8 mouse cellular contexts compared by ENCODE assay signal in genomic region chr2:91071059-91071458, GRCm38 (mm10). TPM values are rescaled to one million over a fixed set of nuclear protein-coding genes. Genes with fewer than 3 reads are reported as not detected.
DNase-seq lines count a peak whose midpoint lies in the region; ATAC-seq and TF ChIP-seq lines count a peak whose summit lies in the region.

No protein-coding gene starts in this region.

- H3K4me2 ChIP-seq in heart, postnatal 0 days (ENCODE audit: low read depth, low read length): peak overlapping the region; percentile 77

- TF ChIP-seq CTCF in kidney, adult 2 months (conservative IDR thresholded peaks at IDR 0.05; ENCODE audit: insufficient read depth, insufficient read length, low read depth, low read length): no peak
- TF ChIP-seq CTCF in bone marrow macrophage, adult 2 months (IDR thresholded peaks at IDR 0.05; ENCODE audit: low read depth, low read length): no peak
- no peak for TF ChIP-seq CTCF in heart, postnatal 0 days (IDR thresholded peaks at IDR 0.05; ENCODE audit: low read depth)

- no peak for TF ChIP-seq EP300 in heart, postnatal 0 days (IDR thresholded peaks at IDR 0.05; ENCODE audit: low read depth)

- no peak for TF ChIP-seq POLR2A in kidney, adult 2 months (IDR thresholded peaks at IDR 0.05; ENCODE audit: low read depth, low read length)
- no peak for TF ChIP-seq POLR2A in bone marrow macrophage, adult 2 months (IDR thresholded peaks at IDR 0.05; ENCODE audit: borderline replicate concordance, low read depth, low read length)

- no peak overlapping the region for H3K4me3 ChIP-seq in kidney, adult 2 months (ENCODE audit: insufficient read depth, low read depth, low read length)
- H3K4me3 ChIP-seq in bone marrow macrophage, adult 2 months (ENCODE audit: insufficient read depth, low read length): no peak overlapping the region
- H3K4me3 ChIP-seq in heart, postnatal 0 days (ENCODE audit: low read depth, low read length): peak overlapping the region; percentile 80; the same call in 1 of the 2 replicates
- H3K4me3 ChIP-seq in midbrain, embryonic 10.5 days: peak overlapping the region; percentile 65

- peaks cover 7% of the 10 kb centered on the region; the same call in 1 of the 2 replicates for H3K4me1 ChIP-seq in kidney, adult 2 months (ENCODE audit: control insufficient read depth, insufficient read depth, low read length)
- H3K4me1 ChIP-seq in bone marrow macrophage, adult 2 months (ENCODE audit: control insufficient read depth, insufficient read depth, low read length): peaks cover 27% of the 10 kb centered on the region
- H3K4me1 ChIP-seq in heart, postnatal 0 days (ENCODE audit: control insufficient read depth, insufficient read depth): peaks cover 27% of the 10 kb centered on the region
- peaks cover 30% of the 10 kb centered on the region for H3K4me1 ChIP-seq in midbrain, embryonic 10.5 days

- no peaks in the 10 kb centered on the region for H3K36me3 ChIP-seq in kidney, adult 2 months (ENCODE audit: control insufficient read depth, insufficient read depth, low read length)
- H3K36me3 ChIP-seq in heart, postnatal 0 days (replicated peaks; ENCODE audit: control insufficient read depth, insufficient read depth, low read length): 0 out of 2 replicates have a peak, but pooled peaks cover 4% of the 10 kb centered on the region
- H3K36me3 ChIP-seq in midbrain, embryonic 10.5 days: peaks cover 9% of the 10 kb centered on the region; the same call in 1 of the 2 replicates

- 89% methylated on average over 10 of the region's 10 CpGs for WGBS in kidney, adult 2 months
- WGBS in heart, postnatal 0 days: 86% methylated on average over 10 of the region's 10 CpGs
- 87% methylated on average over 10 of the region's 10 CpGs for WGBS in midbrain, embryonic 10.5 days

- peak overlapping the region; percentile 81; the same call in 1 of the 2 replicates for H3K9ac ChIP-seq in heart, postnatal 0 days (replicated peaks; ENCODE audit: low read depth, low read length)

- no peak for ATAC-seq in heart, postnatal 0 days (ENCODE audit: insufficient read depth, low read depth)
- ATAC-seq in megakaryocyte-erythroid progenitor cell, adult 5-6 weeks (replicated peaks; ENCODE audit: low FRiP score, low TSS enrichment, poor library complexity, severe bottlenecking): no peak

- no peaks in the 10 kb centered on the region for H3K9me3 ChIP-seq in heart, postnatal 0 days (replicated peaks; ENCODE audit: control insufficient read depth, low read length)
- no peaks in the 10 kb centered on the region for H3K9me3 ChIP-seq in midbrain, embryonic 10.5 days (replicated peaks)

- peak overlapping the region; percentile 83 for H3K27ac ChIP-seq in kidney, adult 2 months (ENCODE audit: insufficient read depth, low read depth, low read length)
- peak overlapping the region; percentile 90 for H3K27ac ChIP-seq in bone marrow macrophage, adult 2 months (ENCODE audit: insufficient read depth, low read depth, low read length)
- peak overlapping the region; percentile 94 for H3K27ac ChIP-seq in heart, postnatal 0 days (ENCODE audit: low read depth)
- H3K27ac ChIP-seq in midbrain, embryonic 10.5 days (replicated peaks): peak overlapping the region; percentile 88

- no peak for DNase-seq in kidney, adult 2 months
- DNase-seq in kidney, adult 9 months: no peak
- no peak for DNase-seq in heart, postnatal 0 days (ENCODE audit: low spot score)
- DNase-seq in midbrain, embryonic 10.5 days (ENCODE audit: low spot score): no peak
- DNase-seq in retina, embryonic 14.5 days (ENCODE audit: low spot score): no peak
- no peak for DNase-seq in thymus, postnatal 10 days (ENCODE audit: low spot score in 2 of 2)

- no peaks in the 10 kb centered on the region for H3K27me3 ChIP-seq in kidney, adult 2 months (replicated peaks; ENCODE audit: control insufficient read depth, insufficient read depth, low read length)
- H3K27me3 ChIP-seq in heart, postnatal 0 days (ENCODE audit: control insufficient read depth, insufficient read depth, low read length): no peaks in the 10 kb centered on the region
- H3K27me3 ChIP-seq in midbrain, embryonic 10.5 days (ENCODE audit: low read depth, poor library complexity, severe bottlenecking): 0 out of 2 replicates have a peak, but pooled peaks cover 5% of the 10 kb centered on the region

RNA-seq across cellular contexts. Expression of gene Slc39a13, which starts 0.8 kb away (rescaled TPM):
- 87.2 and 103 TPM in 2 replicates for polyA plus RNA-seq in kidney, adult 2 months (2012; rRNA removed)
- 47.0 and 55.1 TPM in 2 replicates for polyA plus RNA-seq in bone marrow macrophage, adult 2 months (2012; ENCODE audit: insufficient read depth, insufficient read length, missing spikeins)
- total RNA-seq in heart, postnatal 0 days (2014; rRNA removed; ENCODE audit: low replicate concordance): 67.0 and 105 TPM in 2 replicates
- polyA plus RNA-seq in heart, postnatal 0 days (2015; fragmentation: Nextera tagmentation; extraction: Ambion mirVana): 37.9 and 40.8 TPM in 2 replicates
- polyA plus RNA-seq in midbrain, embryonic 10.5 days (2016; fragmentation: Nextera tagmentation; extraction: Ambion mirVana): 20.5 and 26.3 TPM in 2 replicates
- 18.9 and 21.3 TPM in 2 replicates for total RNA-seq in megakaryocyte-erythroid progenitor cell, adult 5-6 weeks (2014; fragmentation: Nextera tagmentation)
- total RNA-seq in megakaryocyte-erythroid progenitor cell, adult 5-6 weeks (2017): 6.4 and 10.6 TPM in 2 replicates

RNA-seq across cellular contexts. Expression of gene Spi1, which starts 11.1 kb away (rescaled TPM):
- polyA plus RNA-seq in kidney, adult 2 months (2012; rRNA removed): 12.9 and 17.4 TPM in 2 replicates
- 464 and 487 TPM in 2 replicates for polyA plus RNA-seq in bone marrow macrophage, adult 2 months (2012; ENCODE audit: insufficient read depth, insufficient read length, missing spikeins)
- total RNA-seq in heart, postnatal 0 days (2014; rRNA removed; ENCODE audit: low replicate concordance): 2.5 and 21.3 TPM in 2 replicates
- 3.1 and 3.2 TPM in 2 replicates for polyA plus RNA-seq in heart, postnatal 0 days (2015; fragmentation: Nextera tagmentation; extraction: Ambion mirVana)
- 3.6 and 5.6 TPM in 2 replicates for polyA plus RNA-seq in midbrain, embryonic 10.5 days (2016; fragmentation: Nextera tagmentation; extraction: Ambion mirVana)
- 5.9 and 10.4 TPM in 2 replicates for total RNA-seq in megakaryocyte-erythroid progenitor cell, adult 5-6 weeks (2014; fragmentation: Nextera tagmentation)
- 3.7 and 8.8 TPM in 2 replicates for total RNA-seq in megakaryocyte-erythroid progenitor cell, adult 5-6 weeks (2017)

RNA-seq across cellular contexts. Expression of gene Psmc3, which starts 17.2 kb away (rescaled TPM):
- 114 and 127 TPM in 2 replicates for polyA plus RNA-seq in kidney, adult 2 months (2012; rRNA removed)
- polyA plus RNA-seq in bone marrow macrophage, adult 2 months (2012; ENCODE audit: insufficient read depth, insufficient read length, missing spikeins): 103 and 124 TPM in 2 replicates
- 172 and 264 TPM in 2 replicates for total RNA-seq in heart, postnatal 0 days (2014; rRNA removed; ENCODE audit: low replicate concordance)
- polyA plus RNA-seq in heart, postnatal 0 days (2015; fragmentation: Nextera tagmentation; extraction: Ambion mirVana): 296 and 300 TPM in 2 replicates
- 363 TPM in 2 replicates for polyA plus RNA-seq in midbrain, embryonic 10.5 days (2016; fragmentation: Nextera tagmentation; extraction: Ambion mirVana)
- 172 and 200 TPM in 2 replicates for total RNA-seq in megakaryocyte-erythroid progenitor cell, adult 5-6 weeks (2014; fragmentation: Nextera tagmentation)
- total RNA-seq in megakaryocyte-erythroid progenitor cell, adult 5-6 weeks (2017): 297 and 355 TPM in 2 replicates

RNA-seq across cellular contexts. Expression of gene Rapsn, which starts 35.6 kb away (rescaled TPM):
- polyA plus RNA-seq in kidney, adult 2 months (2012; rRNA removed): 7.0 TPM in 2 replicates
- 9.3 and 10.3 TPM in 2 replicates for polyA plus RNA-seq in bone marrow macrophage, adult 2 months (2012; ENCODE audit: insufficient read depth, insufficient read length, missing spikeins)
- 50.0 and 62.0 TPM in 2 replicates for total RNA-seq in heart, postnatal 0 days (2014; rRNA removed; ENCODE audit: low replicate concordance)
- polyA plus RNA-seq in heart, postnatal 0 days (2015; fragmentation: Nextera tagmentation; extraction: Ambion mirVana): 29.4 and 32.6 TPM in 2 replicates
- polyA plus RNA-seq in midbrain, embryonic 10.5 days (2016; fragmentation: Nextera tagmentation; extraction: Ambion mirVana): 1.7 and 2.0 TPM in 2 replicates
- total RNA-seq in megakaryocyte-erythroid progenitor cell, adult 5-6 weeks (2014; fragmentation: Nextera tagmentation): not detected in 2 replicates
- total RNA-seq in megakaryocyte-erythroid progenitor cell, adult 5-6 weeks (2017): 0.80 TPM in 1 of 2 replicates, not detected in the other

RNA-seq across cellular contexts. Expression of gene Mybpc3, which starts 46.9 kb away (rescaled TPM):
- polyA plus RNA-seq in kidney, adult 2 months (2012; rRNA removed): 0.14 and 0.24 TPM in 2 replicates
- polyA plus RNA-seq in bone marrow macrophage, adult 2 months (2012; ENCODE audit: insufficient read depth, insufficient read length, missing spikeins): 0.19 TPM in 1 of 2 replicates, not detected in the other
- 2,256 and 2,313 TPM in 2 replicates for total RNA-seq in heart, postnatal 0 days (2014; rRNA removed; ENCODE audit: low replicate concordance)
- polyA plus RNA-seq in heart, postnatal 0 days (2015; fragmentation: Nextera tagmentation; extraction: Ambion mirVana): 1,065 and 1,207 TPM in 2 replicates
- polyA plus RNA-seq in midbrain, embryonic 10.5 days (2016; fragmentation: Nextera tagmentation; extraction: Ambion mirVana): 0.02 TPM in 1 of 2 replicates, not detected in the other
- not detected in 2 replicates for total RNA-seq in megakaryocyte-erythroid progenitor cell, adult 5-6 weeks (2014; fragmentation: Nextera tagmentation)
- 0.42 TPM in 1 of 2 replicates, not detected in the other for total RNA-seq in megakaryocyte-erythroid progenitor cell, adult 5-6 weeks (2017)

Comparison
In these comparisons a context has a peak if more than half of its experiments do, and no peak if none do; other contexts are left out.
1. H3K4me3 ChIP-seq: peak in heart, postnatal 0 days (single experiment) and midbrain, embryonic 10.5 days (single experiment); none in kidney, adult 2 months (single experiment) and bone marrow macrophage, adult 2 months (single experiment).
2. RNA of gene Spi1, which starts 11.1 kb away (polyA plus RNA-seq): 464 to 487 TPM in bone marrow macrophage, adult 2 months; 12.9 to 17.4 TPM in kidney, adult 2 months, 3.6 to 5.6 TPM in midbrain, embryonic 10.5 days and 3.1 to 3.2 TPM in heart, postnatal 0 days; every median in the first group is over 10 times any median in the second.
3. Peak in every context shown above with its lines, with median percentiles within 50 percentile points of each other: H3K27ac ChIP-seq.